Mouse (Mus musculus) cortical plate, adult 2 months (tissue): ENCODE results near the gene Gata3. TPM values are rescaled to one million over a fixed set of nuclear protein-coding genes. Genes with fewer than 3 reads are reported as not detected.

Experiments
- H3K27ac ChIP-seq: fragments of 200-500 bp; 2 replicates; pipeline ENCODE4 v1.5.1; 2012; ENCODE audit warnings: low read length, control low read depth, inconsistent platforms; ENCODE audit not compliant: insufficient read depth
- H3K4me1 ChIP-seq: fragments of 200-500 bp; 2 replicates; pipeline ENCODE4 v1.6.1; 2011; ENCODE audit warnings: low read length; ENCODE audit not compliant: control insufficient read depth, insufficient read depth
- H3K4me3 ChIP-seq: fragments of 200-500 bp; 2 replicates; pipeline ENCODE4 v1.5.1; 2011; ENCODE audit warnings: mild to moderate bottlenecking, low read length, control low read depth; ENCODE audit not compliant: insufficient read depth
- CTCF ChIP-seq: fragments of 200-500 bp; IDR thresholded peaks from 2 replicates; pipeline ENCODE4 v1.5.1; 2011; ENCODE audit warnings: mild to moderate bottlenecking, control low read depth, low read length; ENCODE audit not compliant: insufficient read depth; ENCODE audit errors: extremely low read depth
- POLR2A ChIP-seq: fragments of 200-500 bp; IDR thresholded peaks from 2 replicates; pipeline ENCODE4 v1.6.1; 2011; ENCODE audit warnings: mild to moderate bottlenecking, low read length, control low read depth; ENCODE audit not compliant: insufficient read depth; ENCODE audit errors: extremely low read depth
- polyA plus RNA-seq: library from polyadenylated mRNA; depleted of rRNA; stranded (reverse); fragments of >200 nt; gene quantifications from 2 replicates; pipeline ENCODE4 v1.2.3, GENCODE M21; 2012

Gene Gata3
- polyA plus RNA-seq, 1 experiment, result 0.21 TPM

- no peak overlapping the region for H3K4me3 ChIP-seq
Measured at GRCm38 (mm10) chr2:9880271-9880670, 9.6 kb downstream of the Gata3 start.

GRCm38 (mm10) chr2:9879493-9879892 lies 10.3 kb downstream of the Gata3 start:
- Histone ChIP-seq H3K4me1 (no peaks in the 10 kb centered on the region), H3K4me3 (no peak overlapping the region), H3K27ac (no peak overlapping the region)
- TF ChIP-seq POLR2A (no peak), CTCF (peak; percentile 32)

More at GRCm38 (mm10) chr2:9880271-9880670, 9.6 kb downstream of the Gata3 start:
- TF ChIP-seq CTCF (no peak), POLR2A (no peak)
- H3K4me1 ChIP-seq, result no peaks in the 10 kb centered on the region
- H3K27ac ChIP-seq, result no peak overlapping the region

- Histone ChIP-seq H3K27ac (no peak overlapping the region), H3K4me3 (no peak overlapping the region), H3K4me1 (no peaks in the 10 kb centered on the region)
- no peak for TF ChIP-seq POLR2A
- no peak for TF ChIP-seq CTCF
Measured at GRCm38 (mm10) chr2:9879092-9879491, 10.7 kb downstream of the Gata3 start.

GRCm38 (mm10) chr2:9878564-9879081 lies 11.2 kb downstream of the Gata3 start:
- no peak overlapping the region for H3K4me3 ChIP-seq
- H3K27ac ChIP-seq, result no peak overlapping the region
- TF ChIP-seq POLR2A (no peak), CTCF (no peak)
- no peaks in the 10 kb centered on the region for H3K4me1 ChIP-seq

GRCm38 (mm10) chr2:9877966-9878563 lies 11.8 kb downstream of the Gata3 start:
- TF ChIP-seq CTCF, result no peak
- no peak for TF ChIP-seq POLR2A
- H3K27ac ChIP-seq, result no peak overlapping the region
- no peaks in the 10 kb centered on the region for H3K4me1 ChIP-seq
- H3K4me3 ChIP-seq, result no peak overlapping the region

- Histone ChIP-seq H3K27ac (no peak overlapping the region), H3K4me1 (no peaks in the 10 kb centered on the region), H3K4me3 (no peak overlapping the region)
- TF ChIP-seq CTCF (no peak), POLR2A (no peak)
Measured at GRCm38 (mm10) chr2:9877326-9877690, 12.5 kb downstream of the Gata3 start.

GRCm38 (mm10) chr2:9876621-9877325 lies 13.1 kb downstream of the Gata3 start:
- no peaks in the 10 kb centered on the region for H3K4me1 ChIP-seq
- H3K4me3 ChIP-seq, result no peak overlapping the region
- no peak overlapping the region for H3K27ac ChIP-seq
- TF ChIP-seq CTCF (no peak), POLR2A (no peak)

GRCm38 (mm10) chr2:9875676-9876357 lies 14.0 kb downstream of the Gata3 start:
- Histone ChIP-seq H3K27ac (no peak overlapping the region), H3K4me1 (no peaks in the 10 kb centered on the region), H3K4me3 (no peak overlapping the region)
- no peak for TF ChIP-seq POLR2A
- TF ChIP-seq CTCF, result no peak

GRCm38 (mm10) chr2:9875220-9875619 lies 14.6 kb downstream of the Gata3 start:
- H3K4me1 ChIP-seq, result no peaks in the 10 kb centered on the region
- no peak overlapping the region for H3K4me3 ChIP-seq
- H3K27ac ChIP-seq, result no peak overlapping the region
- TF ChIP-seq CTCF, result no peak
- no peak for TF ChIP-seq POLR2A
